Mouse (Mus musculus) erythroblast, embryonic 14.5 days (primary cell): Measurements from ENCODE around the gene Itih5.

Experiments used
- GATA1 ChIP-seq: IDR thresholded peaks from 2 replicates; pipeline ENCODE4 v1.6.1; 2012; ENCODE audit warnings: low read length, inconsistent platforms, mixed read lengths
- TAL1 ChIP-seq: IDR thresholded peaks from 3 replicates; pipeline ENCODE4 v1.6.1; 2012; ENCODE audit warnings: low read length, inconsistent platforms, mixed read lengths

- TF ChIP-seq TAL1: no peak
- no peak for TF ChIP-seq GATA1
Measured at GRCm38 (mm10) chr2:10193553-10193952, 40.2 kb downstream of the Itih5 start.
